Mouse (Mus musculus): Measurements from ENCODE around the gene Polr1c.

- TF ChIP-seq CTCF (conservative IDR thresholded peaks at IDR 0.05; ENCODE audit: low read length) = no peak
- no peak for TF ChIP-seq NANOG (IDR thresholded peaks at IDR 0.05; ENCODE audit: borderline replicate concordance, low read length)
These were observed 24.2 kb upstream of the Polr1c start for GRCm38 (mm10) chr17:46272058-46272457.

Measured in E14TG2a.4 (cell line).